Mouse (Mus musculus): Measurements from ENCODE around the gene Rarb.

Rarb gene

GRCm38 (mm10) chr14:16537433-16537832 is 281.5 kb downstream of the Rarb start:
- DNase-seq (ENCODE audit: low read depth, low spot score) = no peak

GRCm38 (mm10) chr14:16528631-16529030 is 290.3 kb downstream of the Rarb start:
- no peak for DNase-seq (ENCODE audit: low read depth, low spot score)

- no peak for DNase-seq (ENCODE audit: low read depth, low spot score)
Measured at GRCm38 (mm10) chr14:16526120-16526519, 292.8 kb downstream of the Rarb start.

GRCm38 (mm10) chr14:16525137-16525924 is 293.6 kb downstream of the Rarb start:
- no peak for DNase-seq (ENCODE audit: low read depth, low spot score)

GRCm38 (mm10) chr14:16522852-16523251 is 296.1 kb downstream of the Rarb start:
- no peak for DNase-seq (ENCODE audit: low read depth, low spot score)

GRCm38 (mm10) chr14:16519588-16520167 is 299.3 kb downstream of the Rarb start:
- DNase-seq (ENCODE audit: low read depth, low spot score) = no peak

GRCm38 (mm10) chr14:16517958-16518357 is 301.0 kb downstream of the Rarb start:
- no peak for DNase-seq (ENCODE audit: low read depth, low spot score)

- DNase-seq (ENCODE audit: low read depth, low spot score) = no peak
Measured at GRCm38 (mm10) chr14:16515731-16516130, 303.2 kb downstream of the Rarb start.

GRCm38 (mm10) chr14:16510574-16510973 is 308.4 kb downstream of the Rarb start:
- DNase-seq (ENCODE audit: low read depth, low spot score) = no peak

GRCm38 (mm10) chr14:16509825-16510224 is 309.1 kb downstream of the Rarb start:
- no peak for DNase-seq (ENCODE audit: low read depth, low spot score)

- DNase-seq (ENCODE audit: low read depth, low spot score) = no peak
Measured at GRCm38 (mm10) chr14:16508760-16509159, 310.2 kb downstream of the Rarb start.

GRCm38 (mm10) chr14:16497226-16497661 is 321.7 kb downstream of the Rarb start:
- DNase-seq (ENCODE audit: low read depth, low spot score) = no peak

- no peak for DNase-seq (ENCODE audit: low read depth, low spot score)
Measured at GRCm38 (mm10) chr14:16483656-16484380, 335.1 kb downstream of the Rarb start.

GRCm38 (mm10) chr14:16480621-16481020 is 338.3 kb downstream of the Rarb start:
- DNase-seq (ENCODE audit: low read depth, low spot score) = no peak

GRCm38 (mm10) chr14:16479521-16479920 is 339.4 kb downstream of the Rarb start:
- DNase-seq (ENCODE audit: low read depth, low spot score) = no peak

GRCm38 (mm10) chr14:16478606-16479323 is 340.2 kb downstream of the Rarb start:
- no peak for DNase-seq (ENCODE audit: low read depth, low spot score)

GRCm38 (mm10) chr14:16448269-16448987 is 370.5 kb downstream of the Rarb start:
- no peak for DNase-seq (ENCODE audit: low read depth, low spot score)

GRCm38 (mm10) chr14:16447587-16447986 is 371.4 kb downstream of the Rarb start:
- DNase-seq (ENCODE audit: low read depth, low spot score) = no peak

- no peak for DNase-seq (ENCODE audit: low read depth, low spot score)
Measured at GRCm38 (mm10) chr14:16444859-16445258, 374.1 kb downstream of the Rarb start.

GRCm38 (mm10) chr14:16439385-16440126 is 379.4 kb downstream of the Rarb start:
- DNase-seq (ENCODE audit: low read depth, low spot score) = no peak
